Mouse (Mus musculus): ENCODE measurements around the gene Pck1. TPM values are rescaled to one million over a fixed set of nuclear protein-coding genes. Genes with fewer than 3 reads are reported as not detected.
"Not testable (repeated sequence)": the region's sequence is repeated elsewhere in the genome, so short reads cannot be mapped to it uniquely, and the experiment has no call there.

The Pck1 gene
- polyA plus RNA-seq (2016; fragmentation: Nextera tagmentation; extraction: Ambion mirVana): not detected in 2 replicates

- H3K27me3 ChIP-seq (ENCODE audit: insufficient read depth, poor library complexity, severe bottlenecking): no peaks in the 10 kb centered on the region
- no peak within 1 kb of the TSS for H3K27ac ChIP-seq
- WGBS: 83% methylated on average over 13 of the region's 13 CpGs
- no peak within 1 kb of the TSS for H3K4me3 ChIP-seq
- H3K4me1 ChIP-seq (replicated peaks): no peaks in the 10 kb centered on the region
- no peak for DNase-seq (ENCODE audit: low spot score)
- no peaks in the 10 kb centered on the region for H3K36me3 ChIP-seq
- H3K9me3 ChIP-seq: no peaks in the 10 kb centered on the region
Observed at GRCm38 (mm10) chr2:173152436-173153151, at the start of gene Pck1. Gene Pck1, plus strand, starts transcription at chr2:173153048.

GRCm38 (mm10) chr2:173106409-173106808, 46.4 kb upstream of the Pck1 start:
- Histone ChIP-seq H3K36me3 (no peaks in the 10 kb centered on the region), H3K4me1 (replicated peaks) (0 out of 2 replicates have a peak, but pooled peaks cover 6% of the 10 kb centered on the region), H3K27me3 (ENCODE audit: insufficient read depth, poor library complexity, severe bottlenecking) (peaks cover 7% of the 10 kb centered on the region; the same call in 1 of the 2 replicates), H3K9me3 (0 out of 2 replicates have a peak, but pooled peaks cover 1% of the 10 kb centered on the region), H3K27ac (no peak overlapping the region), H3K4me3 (no peak overlapping the region)
- no peak for DNase-seq (ENCODE audit: low spot score)
- 83% methylated on average over 9 of the region's 9 CpGs for WGBS

GRCm38 (mm10) chr2:173106889-173107785, 45.7 kb upstream of the Pck1 start:
- WGBS: 19% methylated on average over 14 of the region's 14 CpGs
- no peak overlapping the region for H3K4me3 ChIP-seq

GRCm38 (mm10) chr2:173108509-173109190, 44.2 kb upstream of the Pck1 start:
- 89% methylated on average over 6 of the region's 6 CpGs for WGBS
- H3K27me3 ChIP-seq (ENCODE audit: insufficient read depth, poor library complexity, severe bottlenecking): peaks cover 7% of the 10 kb centered on the region; the same call in 1 of the 2 replicates
- no peak for DNase-seq (ENCODE audit: low spot score)
- H3K27ac ChIP-seq: no peak overlapping the region
- H3K4me3 ChIP-seq: no peak overlapping the region
- 0 out of 2 replicates have a peak, but pooled peaks cover 4% of the 10 kb centered on the region for H3K4me1 ChIP-seq (replicated peaks)
- peaks cover 5% of the 10 kb centered on the region; the same call in 1 of the 2 replicates for H3K9me3 ChIP-seq
- no peaks in the 10 kb centered on the region for H3K36me3 ChIP-seq

More at GRCm38 (mm10) chr2:173106889-173107785, 45.7 kb upstream of the Pck1 start:
- Histone ChIP-seq H3K9me3 (0 out of 2 replicates have a peak, but pooled peaks cover 5% of the 10 kb centered on the region), H3K27me3 (ENCODE audit: insufficient read depth, poor library complexity, severe bottlenecking) (peaks cover 7% of the 10 kb centered on the region; the same call in 1 of the 2 replicates), H3K27ac (no peak overlapping the region), H3K36me3 (no peaks in the 10 kb centered on the region), H3K4me1 (replicated peaks) (0 out of 2 replicates have a peak, but pooled peaks cover 6% of the 10 kb centered on the region)
- DNase-seq (ENCODE audit: low spot score): peak; percentile 61

GRCm38 (mm10) chr2:173109510-173109909, 43.3 kb upstream of the Pck1 start:
- Histone ChIP-seq H3K4me3 (no peak overlapping the region), H3K27ac (no peak overlapping the region), H3K36me3 (no peaks in the 10 kb centered on the region), H3K9me3 (peaks cover 10% of the 10 kb centered on the region; the same call in 1 of the 2 replicates), H3K4me1 (replicated peaks) (no peaks in the 10 kb centered on the region), H3K27me3 (ENCODE audit: insufficient read depth, poor library complexity, severe bottlenecking) (peaks cover 7% of the 10 kb centered on the region; the same call in 1 of the 2 replicates)
- WGBS: 92% methylated on average over 7 of the region's 7 CpGs
- DNase-seq (ENCODE audit: low spot score): no peak

GRCm38 (mm10) chr2:173110571-173110970, 42.3 kb upstream of the Pck1 start:
- Histone ChIP-seq H3K27ac (no peak overlapping the region), H3K27me3 (ENCODE audit: insufficient read depth, poor library complexity, severe bottlenecking) (peaks cover 7% of the 10 kb centered on the region; the same call in 1 of the 2 replicates), H3K36me3 (no peaks in the 10 kb centered on the region), H3K4me3 (no peak overlapping the region), H3K4me1 (replicated peaks) (no peaks in the 10 kb centered on the region), H3K9me3 (peaks cover 10% of the 10 kb centered on the region)
- no peak for DNase-seq (ENCODE audit: low spot score)
- WGBS: 92% methylated on average over 9 of the region's 9 CpGs

- not testable (repeated sequence) for H3K4me3 ChIP-seq; H3K27me3 ChIP-seq (ENCODE audit: insufficient read depth, poor library complexity, severe bottlenecking); H3K36me3 ChIP-seq; H3K27ac ChIP-seq; H3K4me1 ChIP-seq (replicated peaks); DNase-seq (ENCODE audit: low spot score); H3K9me3 ChIP-seq
- 65% methylated on average over 3 of the region's 3 CpGs for WGBS
Observed at GRCm38 (mm10) chr2:173113796-173114195, 39.1 kb upstream of the Pck1 start.

GRCm38 (mm10) chr2:173119023-173119944, 33.6 kb upstream of the Pck1 start, which contains the start of gene Ctcfl:
Gene Ctcfl, minus strand, starts transcription at chr2:173119525.
- Histone ChIP-seq H3K27ac (no peak within 1 kb of the TSS), H3K4me1 (replicated peaks) (peaks cover 10% of the 10 kb centered on the region), H3K36me3 (no peaks in the 10 kb centered on the region), H3K9me3 (peaks cover 4% of the 10 kb centered on the region; the same call in 1 of the 2 replicates), H3K4me3 (no peak within 1 kb of the TSS), H3K27me3 (ENCODE audit: insufficient read depth, poor library complexity, severe bottlenecking) (no peaks in the 10 kb centered on the region)
- no peak for DNase-seq (ENCODE audit: low spot score)
- whole genome bisulfite sequencing: 85% methylated on average over 35 of the region's 35 CpGs

GRCm38 (mm10) chr2:173120117-173120516, 32.7 kb upstream of the Pck1 start:
- not testable (repeated sequence) for H3K36me3 ChIP-seq; H3K9me3 ChIP-seq; H3K27me3 ChIP-seq (ENCODE audit: insufficient read depth, poor library complexity, severe bottlenecking); DNase-seq (ENCODE audit: low spot score); H3K4me3 ChIP-seq; H3K27ac ChIP-seq; H3K4me1 ChIP-seq (replicated peaks)
- 64% methylated on average over 4 of the region's 4 CpGs for WGBS

GRCm38 (mm10) chr2:173124022-173124735, 28.7 kb upstream of the Pck1 start:
- H3K4me3 ChIP-seq: no peak overlapping the region
- H3K4me1 ChIP-seq (replicated peaks): no peaks in the 10 kb centered on the region
- no peak overlapping the region for H3K27ac ChIP-seq
- DNase-seq (ENCODE audit: low spot score): no peak
- 90% methylated on average over 7 of the region's 7 CpGs for WGBS
- peaks cover 5% of the 10 kb centered on the region; the same call in 1 of the 2 replicates for H3K9me3 ChIP-seq
- no peaks in the 10 kb centered on the region for H3K27me3 ChIP-seq (ENCODE audit: insufficient read depth, poor library complexity, severe bottlenecking)
- no peaks in the 10 kb centered on the region for H3K36me3 ChIP-seq

- no peaks in the 10 kb centered on the region; the same call in 1 of the 2 replicates for H3K27me3 ChIP-seq (ENCODE audit: insufficient read depth, poor library complexity, severe bottlenecking)
- H3K36me3 ChIP-seq: no peaks in the 10 kb centered on the region
- 89% methylated on average over 4 of the region's 4 CpGs for WGBS
- DNase-seq (ENCODE audit: low spot score): no peak
- H3K4me1 ChIP-seq (replicated peaks): no peaks in the 10 kb centered on the region
- no peak overlapping the region for H3K27ac ChIP-seq
- no peak overlapping the region for H3K4me3 ChIP-seq
- H3K9me3 ChIP-seq: peaks cover 3% of the 10 kb centered on the region; the same call in 1 of the 2 replicates
Observed at GRCm38 (mm10) chr2:173126386-173126785, 26.5 kb upstream of the Pck1 start.

Data from hindbrain, embryonic 10.5 days (tissue).